Mouse (Mus musculus) stomach, postnatal 0 days (tissue): ENCODE data around the gene Klhdc9. TPM values are rescaled to one million over a fixed set of nuclear protein-coding genes. Genes with fewer than 3 reads are reported as not detected.

Experiments used
- ATAC-seq: fragments of 200-750 bp; cut with Nextera tagmentation; 2 replicates; pipeline ENCODE4 v1.8.0; 2017; ENCODE audit not compliant: low FRiP score, low TSS enrichment
- DNase-seq: peaks from one replicate; pipeline ENCODE4 v3.0.0-alpha.2; 2016; ENCODE audit warnings: low spot score
- H3K27ac ChIP-seq: fragments of 300-500 bp; sonication (generic); replicated peaks from 2 replicates; pipeline ENCODE4 v1.5.1; 2014; ENCODE audit warnings: mild to moderate bottlenecking, control low read depth
- H3K27me3 ChIP-seq: fragments of 300-500 bp; sonication (generic); 2 replicates; pipeline ENCODE4 v1.6.1; 2014; ENCODE audit warnings: low read length; ENCODE audit not compliant: control insufficient read depth, insufficient read depth
- H3K36me3 ChIP-seq: fragments of 300-500 bp; sonication (generic); 2 replicates; pipeline ENCODE4 v1.6.1; 2014; ENCODE audit warnings: low read length, mixed read lengths; ENCODE audit not compliant: control insufficient read depth, insufficient read depth
- H3K4me1 ChIP-seq: fragments of 300-500 bp; sonication (generic); replicated peaks from 2 replicates; pipeline ENCODE4 v1.6.1; 2014; ENCODE audit warnings: antibody characterized with exemption; ENCODE audit not compliant: control insufficient read depth, insufficient read depth
- H3K4me2 ChIP-seq: fragments of 300-500 bp; sonication (generic); replicated peaks from 2 replicates; pipeline ENCODE4 v1.6.1; 2014; ENCODE audit warnings: low read depth, mild to moderate bottlenecking, control low read depth, moderate library complexity
- H3K4me3 ChIP-seq: fragments of 300-500 bp; sonication (generic); 2 replicates; pipeline ENCODE4 v1.5.1; 2014; ENCODE audit warnings: low read depth, low read length, control low read depth
- H3K9ac ChIP-seq: fragments of 300-500 bp; sonication (generic); 2 replicates; pipeline ENCODE4 v1.6.1; 2014; ENCODE audit warnings: mild to moderate bottlenecking, low read length, control low read depth, mixed read lengths
- H3K9me3 ChIP-seq: fragments of 300-500 bp; sonication (generic); 2 replicates; pipeline ENCODE4 v1.6.1; 2016; ENCODE audit warnings: low read length; ENCODE audit not compliant: control insufficient read depth
- CTCF ChIP-seq: IDR thresholded peaks from 2 replicates; pipeline ENCODE4 v1.5.1; 2016; ENCODE audit warnings: antibody characterized with exemption, low read depth, mild to moderate bottlenecking, moderate library complexity
- EP300 ChIP-seq: optimal IDR thresholded peaks from 2 replicates; pipeline ENCODE3; 2016; ENCODE audit warnings: antibody characterized with exemption
- WGBS: fragments of 180-500 bp; shearing (Covaris S2); extraction: QIAGEN DNeasy Blood & Tissue Kit; methylation state at CpG from one replicate; pipeline ENCODE4 v1.1.7; 2014; 5-methylcytosine and 5-hydroxymethylcytosine counted together
- polyA plus RNA-seq: library from polyadenylated mRNA; unstranded; fragments of >200 nt; fragmentation: Nextera tagmentation; extraction: Ambion mirVana; gene quantifications from 2 replicates; pipeline ENCODE4 v1.2.1, GENCODE M21; 2015

Gene Klhdc9
- polyA plus RNA-seq, 1 experiment from 2014 or later, result 0.86 TPM

DNA sequence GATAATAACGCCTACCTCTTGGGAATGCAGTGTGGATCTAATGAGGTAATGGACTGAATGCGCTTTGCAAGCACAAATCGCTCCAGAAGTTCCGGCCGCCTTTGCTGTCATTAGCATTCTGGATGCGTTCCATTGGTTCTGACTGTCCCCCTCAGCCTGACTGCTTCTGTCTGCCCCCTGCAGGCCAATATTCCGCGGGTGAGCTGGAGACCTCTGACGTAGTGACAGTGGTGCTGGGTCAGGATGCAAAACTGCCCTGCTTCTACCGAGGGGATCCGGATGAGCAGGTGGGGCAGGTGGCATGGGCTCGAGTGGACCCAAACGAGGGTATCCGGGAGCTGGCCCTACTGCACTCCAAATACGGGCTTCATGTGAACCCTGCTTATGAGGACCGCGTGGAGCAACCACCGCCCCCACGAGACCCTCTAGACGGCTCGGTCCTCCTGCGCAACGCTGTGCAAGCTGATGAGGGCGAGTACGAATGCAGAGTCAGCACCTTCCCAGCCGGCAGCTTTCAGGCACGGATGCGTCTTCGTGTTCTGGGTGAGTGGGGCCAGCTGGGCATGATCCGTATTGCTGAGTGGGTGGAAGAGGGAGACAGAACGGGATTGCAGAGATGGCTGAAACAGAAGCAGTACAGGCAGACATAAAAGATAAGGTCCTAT lies 19.5 kb upstream of the Klhdc9 start:
- H3K27ac ChIP-seq, result peak overlapping the region; percentile 30; the same call in 1 of the 2 replicates
- H3K9me3 ChIP-seq, result no peaks in the 10 kb centered on the region
- 14% methylated on average over 31 of the region's 31 CpGs for WGBS
- TF ChIP-seq CTCF (peak; percentile 85), EP300 (no peak)
- peak; percentile 19; the same call in 1 of the 2 replicates for ATAC-seq
- H3K4me2 ChIP-seq, result peak overlapping the region; percentile 47
- no peak overlapping the region for H3K9ac ChIP-seq
- H3K27me3 ChIP-seq, result no peaks in the 10 kb centered on the region
- peaks cover 3% of the 10 kb centered on the region for H3K4me1 ChIP-seq
- peak overlapping the region; percentile 18; the same call in 1 of the 2 replicates for H3K4me3 ChIP-seq
- DNase-seq, result peak; percentile 73
- H3K36me3 ChIP-seq, result no peaks in the 10 kb centered on the region

DNA sequence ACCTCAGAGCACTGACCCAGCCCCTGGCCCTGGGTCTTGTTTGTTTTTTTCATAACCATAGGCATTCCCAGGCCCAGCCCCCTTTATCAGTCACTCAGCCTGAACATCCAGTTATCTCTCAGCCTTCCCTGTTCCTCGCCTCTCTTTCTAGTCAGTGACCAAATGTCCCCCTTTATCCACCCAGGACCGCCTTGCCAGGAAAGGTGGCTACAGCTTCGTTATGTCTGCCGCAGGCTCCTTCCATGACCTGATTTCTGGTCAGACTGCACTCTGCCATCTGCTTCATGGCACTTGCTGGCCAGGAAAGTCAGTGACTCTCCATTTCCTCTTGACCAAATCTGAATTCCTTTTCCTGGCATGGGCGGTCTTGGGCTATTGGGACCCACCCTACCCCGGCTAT lies 17.7 kb upstream of the Klhdc9 start:
- H3K4me1 ChIP-seq, result peaks cover 8% of the 10 kb centered on the region
- no peak for DNase-seq
- H3K9ac ChIP-seq, result no peak overlapping the region
- no peak for TF ChIP-seq CTCF
- no peak for TF ChIP-seq EP300
- H3K27ac ChIP-seq, result peak overlapping the region; percentile 45; the same call in 1 of the 2 replicates
- H3K9me3 ChIP-seq, result no peaks in the 10 kb centered on the region
- no peak overlapping the region for H3K4me3 ChIP-seq
- H3K4me2 ChIP-seq, result no peak overlapping the region
- 77% methylated on average over 6 of the region's 6 CpGs for WGBS
- no peaks in the 10 kb centered on the region for H3K36me3 ChIP-seq
- no peaks in the 10 kb centered on the region for H3K27me3 ChIP-seq
- no peak for ATAC-seq

DNA sequence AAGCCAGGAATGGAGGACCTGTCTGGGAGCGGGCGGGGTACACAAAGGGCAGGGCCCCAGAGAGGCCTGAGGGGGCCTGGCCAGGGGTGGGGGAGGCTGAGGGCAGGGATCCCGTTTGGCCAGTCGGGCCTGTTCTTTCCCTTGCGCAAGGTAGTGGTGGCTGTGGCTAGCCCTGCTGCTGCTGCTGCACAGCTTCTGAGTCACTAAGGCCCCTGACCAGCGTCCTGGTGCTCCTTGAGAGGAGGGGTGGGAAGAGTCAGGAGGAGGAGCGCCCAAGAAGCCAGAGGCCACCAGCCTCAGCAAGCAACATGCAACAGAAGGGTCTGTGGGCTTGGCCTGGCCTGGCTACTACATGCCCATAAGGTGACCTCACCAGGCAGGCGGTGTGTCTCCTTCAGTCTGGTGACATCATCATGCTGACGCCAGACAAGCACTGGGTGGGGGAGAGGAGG lies 15.1 kb upstream of the Klhdc9 start:
- Histone ChIP-seq H3K4me2 (peak overlapping the region; percentile 5; the same call in 1 of the 2 replicates), H3K27me3 (no peaks in the 10 kb centered on the region), H3K4me1 (peaks cover 10% of the 10 kb centered on the region), H3K9ac (no peak overlapping the region; the same call in 1 of the 2 replicates), H3K9me3 (no peaks in the 10 kb centered on the region), H3K4me3 (no peak overlapping the region), H3K27ac (peak overlapping the region; percentile 72), H3K36me3 (no peaks in the 10 kb centered on the region)
- ATAC-seq, result peak; percentile 92
- WGBS, result 33% methylated on average over 9 of the region's 9 CpGs
- DNase-seq, result peak; percentile 92
- TF ChIP-seq EP300 (peak; percentile 83), CTCF (no peak)

- Histone ChIP-seq H3K27ac (peak overlapping the region; percentile 63), H3K36me3 (no peaks in the 10 kb centered on the region), H3K9me3 (no peaks in the 10 kb centered on the region), H3K4me2 (peak overlapping the region; percentile 31), H3K4me3 (no peak overlapping the region), H3K9ac (no peak overlapping the region; the same call in 1 of the 2 replicates), H3K4me1 (peaks cover 7% of the 10 kb centered on the region; the same call in 1 of the 2 replicates), H3K27me3 (no peaks in the 10 kb centered on the region)
- TF ChIP-seq EP300 (no peak), CTCF (no peak)
- DNase-seq, result no peak
- WGBS, result 0% methylated on average over 2 of the region's 4 CpGs
- ATAC-seq, result no peak
Observed at GRCm38 (mm10) chr1:171373946-171374345, 13.3 kb upstream of the Klhdc9 start.

DNA sequence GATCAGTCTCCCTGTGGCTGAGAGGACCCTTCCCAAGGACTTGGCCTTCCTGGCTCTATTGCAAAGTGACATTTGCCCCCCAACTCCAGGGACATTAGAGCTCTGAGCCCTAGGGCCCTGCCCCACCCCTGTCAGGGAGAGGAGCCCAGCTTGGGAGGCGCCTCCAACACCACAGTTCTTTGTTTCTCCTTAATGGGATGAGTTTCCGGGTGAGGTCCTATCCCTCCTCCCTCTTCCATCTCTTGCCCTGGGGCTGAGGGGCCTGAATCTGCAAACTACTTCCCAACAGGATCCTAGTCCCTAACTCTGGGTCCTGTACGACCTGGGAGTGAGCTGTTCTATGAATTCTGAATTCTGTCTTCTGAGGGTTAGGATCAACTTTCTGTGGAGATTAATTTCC lies 12.3 kb upstream of the Klhdc9 start:
- Histone ChIP-seq H3K4me1 (0 out of 2 replicates have a peak, but pooled peaks cover 7% of the 10 kb centered on the region), H3K9ac (no peak overlapping the region), H3K36me3 (no peaks in the 10 kb centered on the region), H3K4me2 (peak overlapping the region; percentile 27), H3K27ac (peak overlapping the region; percentile 61), H3K9me3 (no peaks in the 10 kb centered on the region), H3K4me3 (0 out of 2 replicates have a peak overlapping the region, but pooled peaks have one; percentile 15), H3K27me3 (no peaks in the 10 kb centered on the region)
- no peak for DNase-seq
- WGBS, result 48% methylated on average over 3 of the region's 3 CpGs
- no peak for TF ChIP-seq EP300
- TF ChIP-seq CTCF, result no peak
- no peak for ATAC-seq
